Mouse (Mus musculus): Measurements from ENCODE around the gene Pax8.

Pax8 gene

DNA sequence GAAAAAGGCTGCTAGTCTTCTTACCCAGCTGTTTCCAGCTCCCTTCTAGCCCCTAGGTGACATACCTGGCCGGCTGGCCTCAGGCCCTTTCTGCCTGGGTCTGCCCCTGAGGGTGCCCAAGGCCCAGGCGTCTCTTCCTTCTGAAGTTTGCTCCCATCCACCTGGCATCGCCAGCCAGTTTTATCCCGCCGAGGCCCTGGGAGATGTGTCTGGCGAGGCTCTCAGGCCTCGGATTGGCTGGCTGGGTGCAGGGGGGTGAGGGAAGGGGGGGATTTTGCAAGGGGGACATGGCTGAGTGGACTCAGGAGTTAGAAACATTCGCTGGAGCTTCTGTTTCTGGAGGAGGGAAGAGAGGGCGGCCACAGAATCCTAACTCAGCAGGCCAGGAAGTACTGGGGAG is at the start of gene Pax8:
TSS of gene Pax8 (minus strand) at position 180 of the 400 bp plus-strand sequence.
- no peak for DNase-seq (ENCODE audit: low read depth, low spot score)

DNA sequence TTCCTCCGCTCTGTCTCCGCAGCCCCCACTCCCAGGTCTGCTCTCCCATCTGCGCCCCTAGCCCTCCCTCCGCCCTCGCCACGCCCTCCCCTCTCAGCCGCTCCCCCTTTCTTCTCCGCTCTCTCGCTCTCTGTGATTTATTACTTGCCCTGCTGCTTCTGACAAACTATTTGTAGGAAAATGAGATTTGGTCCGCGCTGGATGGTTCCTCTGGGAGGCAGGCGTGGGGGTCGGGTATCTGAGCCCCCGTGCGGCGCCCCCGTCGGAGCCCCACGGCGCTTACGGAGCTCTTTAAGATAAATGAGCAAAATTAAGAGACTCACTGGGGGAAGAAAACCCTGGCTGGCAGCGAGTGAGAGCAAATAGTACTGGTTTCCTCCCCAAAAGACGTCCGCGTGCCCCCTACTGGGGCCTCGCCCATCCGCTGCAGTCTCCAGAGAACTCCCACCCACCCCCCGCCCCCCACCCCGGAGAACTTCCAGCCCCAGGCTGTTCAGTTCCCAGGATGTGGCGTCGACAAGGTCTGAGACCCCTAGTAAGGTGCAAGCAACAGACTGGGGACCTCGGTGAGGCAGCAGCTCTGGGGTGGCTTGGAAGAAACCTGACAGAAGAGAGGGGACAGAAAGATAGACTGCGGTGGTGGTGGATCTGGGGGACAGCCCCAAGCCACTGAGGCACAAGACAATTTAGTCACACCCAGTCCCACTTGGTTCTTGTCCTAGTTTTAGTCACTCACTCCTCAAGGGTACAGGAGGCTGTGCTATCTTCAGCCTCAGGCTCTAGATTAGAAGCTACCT is 46.2 kb upstream of the Pax8 start:
- DNase-seq (ENCODE audit: low read depth, low spot score): no peak

DNA sequence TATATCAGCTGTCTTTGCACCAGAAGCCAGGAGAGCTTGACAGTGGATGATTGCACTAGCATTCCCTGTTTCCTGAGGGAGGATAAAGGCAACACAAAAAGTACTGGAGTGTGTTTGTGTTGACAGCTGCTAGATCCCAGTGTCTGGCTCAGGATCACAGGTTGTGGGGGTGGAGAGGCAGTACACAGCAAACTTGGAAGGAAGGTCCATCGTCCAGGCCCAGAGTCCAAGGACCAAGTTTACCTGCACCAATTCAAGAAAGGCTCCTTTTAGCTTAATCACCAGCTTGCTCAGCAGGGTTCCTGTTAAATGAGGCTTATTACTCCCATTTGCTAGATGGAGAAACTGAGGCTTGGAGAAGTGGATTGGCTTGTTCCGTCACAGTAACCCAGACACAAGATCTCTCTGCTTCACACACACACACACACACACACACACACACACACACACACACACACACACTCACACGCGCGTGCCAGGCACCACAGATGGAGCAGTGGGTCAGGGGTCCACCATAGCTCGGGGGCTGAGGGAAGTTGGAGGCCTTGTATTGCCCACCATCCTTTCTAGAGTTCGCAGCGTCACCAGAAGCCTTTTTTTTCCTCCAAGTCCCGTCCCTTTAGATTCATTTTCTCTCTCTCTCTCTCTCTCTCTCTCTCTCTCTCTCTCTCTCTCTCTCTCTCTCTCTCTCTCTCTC is 45.3 kb upstream of the Pax8 start:
- DNase-seq (ENCODE audit: low read depth, low spot score): no peak

DNA sequence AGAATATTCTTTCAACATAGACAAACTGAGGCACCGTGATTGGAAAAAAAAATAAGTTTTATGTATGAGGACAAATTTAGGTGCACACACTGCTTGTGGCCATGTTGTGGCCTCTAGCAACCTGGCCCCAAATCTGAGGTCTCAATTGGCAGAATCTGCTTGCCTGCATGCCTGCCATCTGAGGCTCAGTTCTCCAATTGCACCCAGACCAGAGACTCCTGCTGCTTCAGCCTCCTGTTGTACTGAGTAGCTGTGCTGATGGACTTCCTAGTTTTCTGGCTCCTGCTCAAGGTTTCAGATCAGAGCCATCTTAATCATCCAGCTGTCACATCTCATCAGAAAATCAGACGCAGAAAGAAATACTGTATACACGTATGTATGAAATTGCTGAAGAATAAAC is 41.5 kb upstream of the Pax8 start:
- DNase-seq (ENCODE audit: low read depth, low spot score): no peak

DNA sequence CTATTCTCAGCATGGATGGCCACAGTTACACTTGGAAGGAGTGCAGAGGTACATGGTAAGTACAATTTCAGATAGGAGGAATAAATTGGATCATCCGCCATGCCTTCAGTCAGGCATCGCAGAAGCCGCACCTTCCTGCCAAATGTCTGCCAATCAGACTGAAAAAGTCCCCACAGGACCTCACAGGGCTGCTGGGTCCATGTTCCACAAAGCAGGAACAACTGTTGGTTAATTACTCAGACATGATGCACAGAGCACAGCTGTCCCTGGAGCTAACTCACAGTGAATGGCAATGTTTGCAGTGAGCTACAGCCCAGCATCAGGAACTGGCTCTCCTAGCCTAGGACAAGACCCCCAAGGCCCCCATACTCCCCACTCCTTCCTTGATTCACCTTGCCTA is 32.0 kb upstream of the Pax8 start:
- peak; percentile 6 for DNase-seq (ENCODE audit: low read depth, low spot score)

DNA sequence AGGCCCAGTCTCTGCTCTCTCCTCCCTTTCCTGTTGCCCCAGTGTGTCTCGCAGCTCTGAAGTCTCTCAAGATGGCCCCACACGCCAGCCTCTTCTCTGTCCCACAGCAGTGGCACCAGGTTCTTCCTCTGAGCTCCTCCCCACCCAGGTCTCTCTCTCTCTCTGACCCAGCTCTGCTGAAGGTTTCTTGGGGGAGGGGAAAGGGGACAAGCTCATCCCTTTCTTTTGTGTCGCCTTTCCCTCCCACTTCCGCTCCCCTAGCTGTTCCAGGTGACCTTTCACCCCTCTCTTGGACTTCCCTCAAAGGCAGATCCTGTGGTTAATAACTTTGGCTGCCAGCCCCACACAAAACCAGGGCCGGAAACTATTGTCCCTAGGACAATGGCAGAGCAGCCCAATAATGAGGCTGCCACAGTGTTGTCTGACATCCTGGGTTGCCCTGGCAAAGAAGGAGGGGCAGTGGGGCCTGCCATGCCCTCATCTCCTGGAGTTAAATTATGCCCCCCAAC is 27.6 kb upstream of the Pax8 start:
- peak; percentile 32 for DNase-seq (ENCODE audit: low read depth, low spot score)

DNA sequence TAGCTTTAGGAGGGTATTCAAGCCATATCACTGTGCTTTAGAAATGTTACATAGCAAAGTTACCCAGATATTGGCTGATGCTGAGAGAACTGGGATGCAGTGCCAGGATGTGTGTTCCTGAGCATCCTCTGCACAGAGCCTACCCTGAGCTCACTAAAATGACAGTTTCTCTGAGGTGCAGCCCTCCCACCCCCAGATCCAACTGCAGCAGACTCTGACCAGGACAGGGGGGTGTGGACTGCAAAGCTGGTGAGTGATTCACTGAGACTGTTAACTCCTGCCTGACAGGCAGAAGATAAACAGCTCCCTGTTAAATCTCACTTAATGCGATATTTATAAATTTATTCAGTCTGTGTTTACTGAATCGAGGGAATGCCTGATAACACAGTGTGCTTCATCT is 25.5 kb upstream of the Pax8 start:
- no peak for DNase-seq (ENCODE audit: low read depth, low spot score)

DNA sequence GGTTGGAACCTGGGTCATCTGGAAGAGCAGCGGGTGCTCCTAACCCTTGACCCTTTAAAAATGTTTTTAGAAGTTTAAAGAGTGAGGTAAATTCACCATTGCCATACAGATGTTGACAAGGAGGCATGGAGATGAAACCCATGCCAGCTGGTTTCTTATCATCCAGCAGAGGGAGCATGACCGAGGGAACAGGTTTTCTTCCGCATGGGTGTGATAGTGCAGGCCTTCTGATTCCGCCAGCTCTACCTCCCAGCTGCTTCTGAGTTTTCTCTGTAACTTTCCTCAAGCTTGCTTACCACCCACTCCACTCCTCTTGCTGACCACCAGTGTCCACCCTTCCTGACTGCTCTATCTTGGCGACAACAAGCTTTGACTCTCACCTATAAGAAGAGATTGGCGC is 15.2 kb upstream of the Pax8 start:
- DNase-seq (ENCODE audit: low read depth, low spot score): peak; percentile 27

DNA sequence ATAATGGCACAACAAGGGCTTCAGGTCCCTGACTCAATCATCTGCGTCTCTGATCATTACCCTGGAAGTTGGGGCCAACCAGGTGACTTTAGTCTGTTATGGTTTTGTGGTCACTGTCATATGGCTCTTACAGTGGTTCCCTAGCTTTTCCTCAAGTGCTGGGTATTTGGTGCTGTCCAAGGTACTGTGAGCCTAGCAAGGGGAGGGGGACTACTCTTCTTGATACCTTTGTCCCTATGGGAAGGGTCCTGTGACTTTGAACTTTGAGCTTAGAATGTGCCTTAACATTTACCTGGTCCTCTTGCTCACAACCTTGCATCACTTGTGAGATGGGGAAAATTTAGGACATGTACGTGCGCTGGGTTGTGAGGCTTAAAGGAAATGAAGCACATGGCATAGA is 13.3 kb upstream of the Pax8 start:
- DNase-seq (ENCODE audit: low read depth, low spot score): no peak

DNA sequence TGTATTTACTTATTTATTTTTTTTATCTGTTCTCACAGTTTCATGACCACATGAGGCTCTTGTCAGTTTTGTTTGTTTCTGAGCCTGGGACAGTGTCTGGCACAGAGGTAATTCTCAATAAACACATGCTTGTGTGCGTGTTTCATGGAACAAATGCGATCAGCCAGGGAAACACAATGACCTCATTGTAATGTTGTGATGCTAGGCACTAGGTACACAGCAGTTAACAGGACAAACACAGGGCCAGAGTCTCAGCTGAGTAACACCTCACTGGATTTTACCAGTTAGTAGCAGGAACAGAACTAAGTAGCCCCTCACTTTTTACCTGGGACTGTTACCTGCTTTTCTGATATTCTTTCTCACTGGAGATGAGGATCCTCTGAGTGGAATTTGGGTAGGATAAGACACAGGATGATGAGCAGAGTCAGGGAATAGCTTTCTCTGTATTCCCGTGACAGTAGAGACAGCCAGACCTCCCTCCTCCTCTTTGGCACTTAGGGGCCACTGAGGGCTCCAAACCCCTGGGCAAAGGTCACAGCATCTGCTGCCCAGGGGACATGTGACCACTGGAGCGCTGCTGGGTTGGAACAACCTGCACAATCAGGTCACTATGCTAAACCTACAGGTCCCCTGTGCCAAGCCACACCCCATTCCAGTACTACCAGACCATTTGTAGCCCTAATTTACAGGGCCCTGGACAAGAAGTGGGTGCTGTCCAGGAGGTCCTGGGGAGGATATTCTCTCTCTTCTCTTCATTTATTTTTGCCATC is 11.8 kb upstream of the Pax8 start:
- no peak for DNase-seq (ENCODE audit: low read depth, low spot score)

DNA sequence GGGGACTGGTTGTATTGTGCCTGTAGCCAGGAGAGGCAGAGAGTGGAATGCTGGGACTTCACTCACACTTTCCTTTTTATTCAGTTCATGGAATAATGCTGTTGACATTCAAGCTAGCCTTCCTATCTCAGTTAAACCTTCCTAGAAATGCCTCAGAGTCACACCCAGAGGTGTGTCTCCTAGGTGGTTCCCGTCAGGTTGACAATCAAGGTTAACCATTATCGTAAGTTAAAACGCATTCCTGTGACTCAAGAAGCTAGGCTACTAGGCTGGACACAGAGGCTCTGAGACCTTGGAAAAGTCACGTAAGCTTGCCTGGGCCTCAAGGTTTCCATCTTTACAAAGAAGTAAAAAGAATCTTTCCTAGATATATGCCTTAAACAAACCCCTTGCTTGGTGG is 10.0 kb upstream of the Pax8 start:
- no peak for DNase-seq (ENCODE audit: low read depth, low spot score)

DNA sequence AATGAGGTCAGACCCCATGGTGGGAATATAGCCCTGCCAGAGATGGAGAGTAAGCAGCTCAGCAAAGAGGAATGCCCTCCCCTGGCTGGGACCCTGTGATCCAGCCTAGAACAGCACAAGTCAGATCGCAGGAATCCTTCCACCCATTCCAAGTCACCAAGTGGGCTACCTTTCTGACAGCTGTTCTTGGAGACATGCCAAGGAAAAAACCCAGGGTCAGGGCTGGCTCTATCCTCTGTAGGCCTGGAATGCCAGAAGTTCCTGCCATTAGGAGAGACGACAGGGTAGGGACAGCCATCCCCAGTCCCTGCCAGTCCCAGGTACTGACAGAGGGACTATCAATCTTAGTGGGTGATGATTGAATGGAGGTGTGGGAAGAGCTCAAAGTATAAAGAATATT is 4.5 kb upstream of the Pax8 start:
- DNase-seq (ENCODE audit: low read depth, low spot score): peak; percentile 29

DNA sequence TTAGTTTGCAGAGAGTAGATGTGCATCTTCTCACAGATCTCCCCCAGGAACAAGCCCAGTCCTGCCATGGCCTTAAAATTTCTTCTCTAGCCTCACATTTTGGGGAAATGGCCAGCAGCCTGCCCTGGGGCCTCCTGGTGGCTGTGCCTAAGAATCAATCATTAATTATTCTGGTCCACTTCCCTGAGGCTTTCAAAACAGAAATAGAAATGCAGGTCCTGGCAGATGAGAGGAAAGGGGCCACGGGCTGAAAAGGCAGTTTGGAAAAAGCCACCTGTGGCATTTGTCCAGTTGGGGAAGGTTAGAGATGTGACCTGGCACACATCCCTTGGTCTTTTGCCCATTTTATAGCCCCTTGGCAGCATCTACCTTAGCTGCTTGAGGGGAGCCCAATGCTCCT is 3.8 kb upstream of the Pax8 start:
- no peak for DNase-seq (ENCODE audit: low read depth, low spot score)

DNA sequence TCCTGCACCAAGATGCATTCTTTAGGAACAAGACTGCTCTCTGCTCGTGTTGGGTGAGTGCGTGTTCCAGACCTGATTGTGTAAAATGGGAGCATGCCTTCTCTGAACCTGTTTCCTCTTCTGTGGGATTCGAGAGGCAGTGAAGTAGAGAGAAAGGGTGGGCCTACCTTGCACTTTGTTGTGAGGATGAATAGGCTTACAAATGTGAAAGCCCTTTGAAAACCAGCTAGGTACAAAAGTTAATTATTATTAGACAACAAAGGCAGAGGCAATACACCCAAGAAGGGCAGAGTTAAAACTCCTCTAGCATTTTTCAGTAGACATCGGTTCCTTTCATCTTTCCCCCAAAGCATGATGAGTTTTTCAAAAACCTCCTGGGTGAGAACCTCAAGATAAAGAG is 3.2 kb upstream of the Pax8 start:
- DNase-seq (ENCODE audit: low read depth, low spot score): no peak

DNA sequence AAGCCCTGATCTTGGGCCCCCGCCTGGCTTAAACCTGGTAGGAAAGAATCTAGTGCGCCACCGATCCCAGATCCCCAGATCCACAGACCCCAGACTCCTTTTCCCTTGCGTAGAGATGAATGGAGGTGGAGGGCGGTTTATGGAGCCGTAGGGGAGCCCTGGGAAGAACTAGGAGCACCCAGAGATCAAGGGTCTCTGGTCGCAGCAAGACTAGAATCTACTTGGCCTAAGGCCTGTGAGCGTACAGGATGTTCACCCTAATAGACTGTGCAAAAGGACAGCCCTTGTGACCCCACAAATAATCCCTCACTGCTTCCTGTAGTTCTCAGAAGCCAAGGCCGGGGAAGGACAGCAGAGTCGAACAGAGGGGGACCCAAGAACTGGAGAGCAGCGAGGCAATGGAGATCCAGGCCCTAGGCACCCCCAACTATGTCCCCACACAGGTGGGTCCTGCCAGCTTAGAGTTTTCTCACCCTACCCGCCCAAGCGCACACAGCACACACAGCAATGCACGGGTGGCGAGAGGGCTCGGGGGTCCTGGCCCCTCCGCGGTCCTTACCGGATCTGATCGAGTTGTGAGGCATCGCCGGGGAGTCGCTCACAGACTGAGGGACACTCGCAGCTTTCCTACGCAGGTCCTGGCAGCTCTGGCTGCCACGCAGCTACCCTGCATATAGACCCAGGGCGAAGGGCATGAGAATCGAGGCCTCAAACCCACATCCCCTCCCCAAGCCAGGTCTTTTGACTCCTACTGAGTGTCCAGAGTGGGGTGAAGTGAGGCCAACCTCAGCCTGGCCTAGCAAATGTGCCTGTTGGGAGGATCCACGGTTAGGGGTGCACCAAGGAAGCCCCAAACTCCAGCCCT is 653 bp downstream of the Pax8 start:
- no peak for DNase-seq (ENCODE audit: low read depth, low spot score)

DNA sequence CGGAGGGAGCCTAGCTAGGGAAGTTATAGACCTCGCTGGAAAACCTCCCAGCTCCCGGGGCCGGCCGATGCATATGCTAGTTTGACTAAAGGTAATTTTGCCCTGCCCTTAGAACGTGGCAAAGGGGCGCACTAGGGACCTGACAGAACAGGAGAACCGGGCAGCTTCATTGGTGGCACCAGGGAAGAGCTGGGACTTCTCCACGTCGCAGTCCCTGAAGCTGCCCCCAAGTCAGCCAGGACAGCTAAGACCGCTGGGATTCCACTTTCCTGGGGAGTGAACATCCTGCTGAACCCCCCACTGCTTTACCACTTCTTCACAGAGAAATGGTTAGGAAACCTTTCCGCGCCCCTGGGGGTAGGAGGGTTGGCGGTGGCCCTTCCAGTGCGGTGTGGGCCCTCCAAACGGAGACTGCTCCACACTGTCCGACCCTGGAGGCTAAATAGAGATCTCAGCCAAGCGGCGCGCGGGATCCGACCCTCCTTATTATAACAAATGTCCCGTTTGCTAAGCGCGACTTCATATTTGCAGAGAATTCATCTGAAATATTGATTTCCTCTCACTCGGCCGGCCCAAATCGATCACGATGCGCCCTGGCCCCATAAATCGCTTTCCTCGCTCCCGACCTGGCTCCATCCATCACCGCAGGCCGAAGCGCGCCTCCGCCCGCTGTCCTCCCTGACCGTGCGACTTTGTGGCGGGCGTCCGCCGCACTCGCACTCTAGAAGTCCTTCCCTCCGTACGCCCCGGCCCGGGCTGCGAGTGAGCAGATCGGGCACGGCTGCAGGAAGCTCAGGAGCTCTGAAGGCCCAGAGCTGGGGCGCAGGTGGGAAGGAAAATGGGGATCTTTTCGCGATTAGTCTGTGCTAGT is 1.5 kb downstream of the Pax8 start:
- no peak for DNase-seq (ENCODE audit: low read depth, low spot score)

DNA sequence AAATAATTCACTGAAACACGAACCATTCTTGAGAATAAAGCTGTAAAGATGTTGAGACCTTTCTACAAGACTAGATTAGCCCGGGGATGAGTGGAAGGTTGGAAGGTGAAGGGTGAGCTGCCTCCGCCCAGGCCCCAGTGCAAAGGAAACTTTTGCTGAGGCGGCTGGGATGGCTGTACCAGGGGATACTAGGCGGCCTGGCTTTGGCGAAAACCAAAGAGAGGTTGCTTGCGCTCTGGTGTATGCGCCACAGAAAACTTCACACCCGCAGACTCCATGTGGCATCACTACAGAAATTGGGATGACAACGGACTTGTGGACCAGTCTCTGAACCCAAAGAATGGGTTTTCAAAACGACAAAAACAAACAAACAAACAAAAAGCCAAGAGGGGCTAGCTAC is 2.7 kb downstream of the Pax8 start:
- no peak for DNase-seq (ENCODE audit: low read depth, low spot score)

DNA sequence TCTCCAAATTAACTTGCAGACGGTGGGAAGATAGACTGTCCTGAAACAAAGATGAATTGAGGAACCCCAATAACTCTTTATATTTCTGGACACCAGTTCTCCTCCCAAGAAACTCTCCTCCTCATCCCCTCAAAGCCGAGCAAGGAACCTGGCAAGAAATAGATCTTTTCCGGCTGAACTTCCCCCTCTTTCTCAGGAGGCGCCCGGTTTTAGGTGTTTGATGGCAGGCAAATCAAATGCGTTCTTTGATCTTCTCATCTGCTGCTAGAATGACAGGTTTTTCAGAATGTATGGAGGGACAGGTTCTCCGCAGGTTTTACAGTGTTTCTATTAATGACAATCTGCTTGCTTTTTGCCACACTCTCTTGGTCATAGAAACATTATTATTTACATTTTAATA is 3.3 kb downstream of the Pax8 start:
- DNase-seq (ENCODE audit: low read depth, low spot score): no peak

DNA sequence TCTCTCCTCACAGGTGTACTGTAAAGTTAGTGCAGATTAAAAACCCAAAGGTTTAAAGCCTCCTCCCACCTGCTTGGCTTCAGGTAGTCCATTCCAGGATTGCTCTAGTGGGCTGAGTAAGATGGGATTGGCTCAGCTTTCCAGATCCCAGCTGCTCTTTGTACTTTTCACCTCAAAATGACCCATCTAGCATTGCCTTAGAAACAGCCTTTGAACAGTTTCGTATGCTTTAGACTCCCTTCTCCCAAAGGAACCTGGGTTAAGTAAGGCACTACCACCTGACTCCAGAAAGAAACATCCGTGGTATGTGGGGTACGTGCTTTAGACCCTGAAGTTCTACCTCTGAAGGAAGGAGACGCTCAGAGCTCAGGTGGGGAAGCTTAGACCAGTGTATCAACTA is 6.3 kb downstream of the Pax8 start:
- no peak for DNase-seq (ENCODE audit: low read depth, low spot score)

DNA sequence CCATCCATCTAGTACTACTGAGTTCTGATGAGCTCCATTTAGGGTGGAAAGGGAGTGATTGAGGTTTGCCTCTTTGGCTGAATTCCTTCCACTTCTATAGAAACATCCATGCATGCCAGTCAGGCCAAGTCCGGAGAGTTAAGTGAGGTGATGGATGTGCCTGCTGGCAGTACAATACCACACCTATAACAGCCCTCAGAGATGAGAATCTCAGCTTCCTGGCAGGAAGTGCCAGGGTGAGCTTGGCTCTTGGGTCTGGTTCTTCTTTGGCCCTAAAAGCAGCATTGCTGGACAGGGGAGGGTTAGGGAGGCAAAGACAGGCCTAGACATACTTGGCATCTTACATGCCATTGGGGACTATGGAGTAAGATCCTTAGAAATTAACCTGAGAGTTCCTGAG is 7.0 kb downstream of the Pax8 start:
- DNase-seq (ENCODE audit: low read depth, low spot score): no peak

DNA sequence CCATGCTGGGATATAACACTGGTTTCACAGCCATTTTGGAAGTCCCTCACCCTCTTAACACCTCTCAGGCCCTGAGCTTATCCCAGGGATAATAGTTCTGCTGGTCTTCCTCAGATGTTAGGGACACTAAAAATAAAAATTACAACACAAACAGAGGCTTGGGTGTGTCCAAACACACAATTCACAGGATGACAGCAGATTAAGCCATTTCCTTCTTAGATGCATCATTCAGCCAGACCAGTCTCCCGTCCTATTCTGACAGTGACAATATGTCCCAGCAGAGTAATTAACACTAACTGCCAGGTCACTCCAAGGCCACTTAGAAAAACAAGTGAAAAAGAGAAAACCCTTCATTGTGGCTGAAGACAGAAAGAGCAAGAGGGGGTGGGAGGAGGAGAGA is 8.2 kb downstream of the Pax8 start:
- no peak for DNase-seq (ENCODE audit: low read depth, low spot score)
